Mouse (Mus musculus) bone marrow macrophage, adult 2 months (primary cell): ENCODE results near the gene Olfr1202. TPM values are rescaled to one million over a fixed set of nuclear protein-coding genes. Genes with fewer than 3 reads are reported as not detected.

Experiments
- H3K27ac ChIP-seq: 2 replicates; pipeline ENCODE4 v1.5.1; 2012; ENCODE audit warnings: low read depth, low read length; ENCODE audit not compliant: insufficient read depth
- H3K4me1 ChIP-seq: 2 replicates; pipeline ENCODE4 v1.6.1; 2012; ENCODE audit warnings: low read length; ENCODE audit not compliant: control insufficient read depth, insufficient read depth
- H3K4me3 ChIP-seq: 2 replicates; pipeline ENCODE4 v1.5.1; 2012; ENCODE audit warnings: mild to moderate bottlenecking, low read length, moderate library complexity; ENCODE audit not compliant: insufficient read depth
- CTCF ChIP-seq: IDR thresholded peaks from 2 replicates; pipeline ENCODE4 v1.5.1; 2012; ENCODE audit warnings: low read depth, mild to moderate bottlenecking, low read length, moderate library complexity
- POLR2A ChIP-seq: IDR thresholded peaks from 2 replicates; pipeline ENCODE4 v1.6.1; 2012; ENCODE audit warnings: mild to moderate bottlenecking, low read depth, low read length, borderline replicate concordance
- polyA plus RNA-seq: library from polyadenylated mRNA; stranded (reverse); fragments of >200 nt; gene quantifications from 2 replicates; pipeline ENCODE4 v1.2.4, GENCODE M21; 2012; ENCODE audit not compliant: missing spikeins, insufficient read depth, insufficient read length

The Olfr1202 gene
- polyA plus RNA-seq, result not detected in 2 replicates

DNA sequence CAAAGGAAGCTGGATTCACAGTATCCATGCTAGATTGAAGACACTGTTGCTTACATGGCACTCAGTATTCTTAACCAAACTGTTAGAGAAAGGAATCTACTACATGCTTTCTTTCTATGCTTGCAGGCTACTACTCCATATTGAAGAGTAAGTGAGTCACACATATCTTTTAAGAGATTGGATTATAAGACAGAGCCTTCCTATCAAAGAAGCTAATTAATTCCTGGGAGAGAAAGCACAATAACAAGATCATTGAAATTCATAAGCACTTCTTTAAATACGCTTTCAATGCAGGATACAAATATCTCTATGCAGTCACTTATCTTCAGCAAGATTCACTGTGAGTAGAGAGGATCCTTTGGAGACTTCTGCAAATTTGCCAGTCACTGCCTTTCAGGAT, at the start of gene Olfr1202:
Olfr1202 (plus strand) TSS at position 301 of the 400 bp plus-strand sequence.
- Histone ChIP-seq H3K4me3 (no peak within 1 kb of the TSS), H3K4me1 (no peaks in the 10 kb centered on the region), H3K27ac (no peak within 1 kb of the TSS)
- no peak for TF ChIP-seq CTCF
- TF ChIP-seq POLR2A, result no peak

DNA sequence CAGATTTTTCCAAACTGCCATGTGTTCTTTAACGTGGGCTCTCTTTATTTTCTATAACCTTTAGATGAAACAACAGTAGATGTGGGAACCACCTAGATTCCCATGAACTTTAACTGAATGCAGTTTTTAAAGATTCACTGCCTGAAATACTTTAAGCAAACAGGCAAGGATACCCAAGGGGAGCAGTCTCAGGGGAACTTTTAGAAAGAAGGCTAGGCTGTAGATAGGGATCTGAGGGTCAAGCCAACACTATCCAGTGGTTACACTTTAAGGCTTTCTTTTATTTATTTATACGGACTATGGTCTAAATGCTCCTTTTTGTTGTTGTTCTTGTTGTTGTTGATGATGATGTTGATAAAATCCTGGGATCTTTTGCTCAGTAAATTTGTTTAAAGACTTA, 43.9 kb upstream of the Olfr1202 start, which contains the start of gene Olfr1200:
Olfr1200 (minus strand) TSS at position 101 of the 400 bp plus-strand sequence.
- no peaks in the 10 kb centered on the region for H3K4me1 ChIP-seq
- no peak for TF ChIP-seq CTCF

GRCm38 (mm10) chr2:88792736-88793135, 21.6 kb upstream of the Olfr1202 start, which contains the start of gene Olfr1201:
Gene Olfr1201 (plus strand): TSS chr2:88793036.
- TF ChIP-seq POLR2A (no peak), CTCF (no peak)
- no peak within 1 kb of the TSS for H3K27ac ChIP-seq
- no peak within 1 kb of the TSS for H3K4me3 ChIP-seq
- no peaks in the 10 kb centered on the region for H3K4me1 ChIP-seq

More for the DNA sequence above, 43.9 kb upstream of the Olfr1202 start, which contains the start of gene Olfr1200:
- Histone ChIP-seq H3K27ac (no peak within 1 kb of the TSS), H3K4me3 (no peak within 1 kb of the TSS)

DNA sequence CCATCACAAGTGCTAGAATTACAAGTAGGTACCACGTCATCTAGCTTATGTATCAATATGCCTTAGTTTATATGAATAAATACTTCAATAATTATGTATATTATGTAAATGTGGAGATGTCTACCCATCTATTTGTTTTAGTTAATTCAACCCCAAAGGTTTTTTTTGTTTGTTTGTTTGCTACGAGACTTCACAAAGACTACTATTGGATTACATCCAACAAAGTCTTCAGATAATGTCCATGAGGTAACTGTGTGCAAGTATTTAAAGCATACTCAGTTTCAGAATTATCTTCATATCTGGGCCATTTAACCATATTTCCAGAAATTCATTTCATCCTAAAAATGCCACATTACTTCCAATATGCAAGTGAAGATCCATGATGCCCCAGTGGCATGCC, 15.1 kb downstream of the Olfr1202 start, which contains the start of gene Olfr1205:
Olfr1205 (plus strand) TSS at position 301 of the 400 bp plus-strand sequence.
- no peak for TF ChIP-seq CTCF
- Histone ChIP-seq H3K4me3 (no peak within 1 kb of the TSS), H3K27ac (no peak within 1 kb of the TSS), H3K4me1 (no peaks in the 10 kb centered on the region)

GRCm38 (mm10) chr2:88838477-88838876, 24.2 kb downstream of the Olfr1202 start:
- Histone ChIP-seq H3K27ac (no peak overlapping the region), H3K4me1 (no peaks in the 10 kb centered on the region), H3K4me3 (no peak overlapping the region)
- TF ChIP-seq POLR2A (no peak), CTCF (no peak)

- Histone ChIP-seq H3K4me3 (no peak within 1 kb of the TSS), H3K27ac (no peak within 1 kb of the TSS), H3K4me1 (no peaks in the 10 kb centered on the region)
- TF ChIP-seq POLR2A (no peak), CTCF (no peak)
These were observed 34.7 kb downstream of the Olfr1202 start, which contains the start of gene Olfr1204 for GRCm38 (mm10) chr2:88848992-88849391. Gene Olfr1204 (plus strand): TSS chr2:88849292.

- no peak for TF ChIP-seq CTCF
- TF ChIP-seq POLR2A, result no peak
- no peak within 1 kb of the TSS for H3K4me3 ChIP-seq
- H3K4me1 ChIP-seq, result no peaks in the 10 kb centered on the region
- H3K27ac ChIP-seq, result no peak within 1 kb of the TSS
These were observed 48.6 kb downstream of the Olfr1202 start, which contains the start of gene Olfr1206 for GRCm38 (mm10) chr2:88862931-88863330. Gene Olfr1206 (plus strand): TSS chr2:88863231.

Other genes with a start within 250 kb of the Olfr1202 start
- not detected in 2 replicates for gene Olfr1189, start 228.0 kb upstream of the Olfr1202 start, polyA plus RNA-seq
- gene Olfr1191-ps1, start 174.0 kb upstream of the Olfr1202 start, polyA plus RNA-seq, result 0.12 TPM in 1 of 2 replicates, not detected in the other
- 0.12 TPM in 1 of 2 replicates, not detected in the other for gene Olfr1192-ps1, start 166.0 kb upstream of the Olfr1202 start, polyA plus RNA-seq
- 0.45 TPM in 1 of 2 replicates, not detected in the other for gene Olfr1193, start 138.9 kb upstream of the Olfr1202 start, polyA plus RNA-seq
- gene Olfr1195, start 125.3 kb upstream of the Olfr1202 start, polyA plus RNA-seq, result not detected in 2 replicates
- gene Olfr1196, start 109.9 kb upstream of the Olfr1202 start, polyA plus RNA-seq, result not detected in 2 replicates
- gene Olfr1197, start 82.1 kb upstream of the Olfr1202 start, polyA plus RNA-seq, result not detected in 2 replicates
- not detected in 2 replicates for gene Olfr1198, start 63.1 kb upstream of the Olfr1202 start, polyA plus RNA-seq
- gene Olfr1199, start 54.0 kb upstream of the Olfr1202 start, polyA plus RNA-seq, result not detected in 2 replicates
- not detected in 2 replicates for gene Olfr1200, start 44.0 kb upstream of the Olfr1202 start, polyA plus RNA-seq
- gene Olfr1201, start 21.5 kb upstream of the Olfr1202 start, polyA plus RNA-seq, result not detected in 2 replicates
- gene Olfr1205, start 15.2 kb downstream of the Olfr1202 start, polyA plus RNA-seq, result not detected in 2 replicates
- not detected in 2 replicates for gene Olfr1204, start 34.8 kb downstream of the Olfr1202 start, polyA plus RNA-seq
- not detected in 2 replicates for gene Olfr1206, start 48.7 kb downstream of the Olfr1202 start, polyA plus RNA-seq
- not detected in 2 replicates for gene Olfr1208, start 87.8 kb downstream of the Olfr1202 start, polyA plus RNA-seq
- not detected in 2 replicates for gene Olfr1209, start 100.7 kb downstream of the Olfr1202 start, polyA plus RNA-seq
- gene Olfr1211, start 123.6 kb downstream of the Olfr1202 start, polyA plus RNA-seq, result not detected in 2 replicates
- gene Olfr1212, start 139.5 kb downstream of the Olfr1202 start, polyA plus RNA-seq, result not detected in 2 replicates
- not detected in 2 replicates for gene Gm13762, start 165.8 kb downstream of the Olfr1202 start, polyA plus RNA-seq
- not detected in 2 replicates for gene Olfr1214, start 178.2 kb downstream of the Olfr1202 start, polyA plus RNA-seq
- gene Olfr1215, start 192.5 kb downstream of the Olfr1202 start, polyA plus RNA-seq, result not detected in 2 replicates
- gene Olfr1216, start 203.8 kb downstream of the Olfr1202 start, polyA plus RNA-seq, result not detected in 2 replicates
- not detected in 2 replicates for gene Olfr1217, start 217.6 kb downstream of the Olfr1202 start, polyA plus RNA-seq
- not detected in 2 replicates for gene Olfr1218, start 246.7 kb downstream of the Olfr1202 start, polyA plus RNA-seq